Mouse (Mus musculus): ENCODE measurements around the gene Ddx58.

Ddx58 gene

DNA sequence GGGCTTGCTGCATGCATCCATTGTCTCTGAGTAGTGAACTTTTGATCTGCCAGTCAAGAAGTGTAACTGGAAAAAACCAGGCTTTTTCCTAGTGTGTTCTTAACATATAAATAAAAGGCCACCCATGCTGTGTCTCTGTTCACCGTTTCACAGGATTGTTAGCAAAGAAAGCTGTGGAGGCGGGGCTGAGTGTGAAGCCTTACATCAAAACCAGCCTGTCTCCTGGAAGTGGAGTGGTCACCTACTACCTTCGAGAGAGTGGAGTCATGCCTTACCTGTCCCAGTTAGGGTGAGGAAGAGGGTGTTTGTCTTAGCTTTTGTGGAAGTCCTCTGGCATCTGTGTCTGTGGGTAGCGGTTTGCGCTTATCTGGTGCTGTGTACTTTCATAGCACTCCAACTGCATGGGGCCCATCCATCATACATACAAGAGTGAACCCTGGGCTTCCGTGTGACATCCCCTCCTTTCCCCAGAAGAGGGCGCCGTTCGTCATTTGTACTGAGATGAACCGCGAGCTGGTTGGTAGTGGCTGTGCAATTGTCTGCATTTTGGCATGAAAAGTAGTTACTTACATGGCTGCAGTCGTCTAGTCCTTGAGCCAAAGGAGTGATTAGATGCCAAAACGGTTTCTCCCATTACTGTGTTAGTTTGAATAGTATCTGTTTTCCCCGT is 56.8 kb downstream of the Ddx58 start:
- peak; percentile 56 for DNase-seq (ENCODE audit: extremely low spot score)

DNA sequence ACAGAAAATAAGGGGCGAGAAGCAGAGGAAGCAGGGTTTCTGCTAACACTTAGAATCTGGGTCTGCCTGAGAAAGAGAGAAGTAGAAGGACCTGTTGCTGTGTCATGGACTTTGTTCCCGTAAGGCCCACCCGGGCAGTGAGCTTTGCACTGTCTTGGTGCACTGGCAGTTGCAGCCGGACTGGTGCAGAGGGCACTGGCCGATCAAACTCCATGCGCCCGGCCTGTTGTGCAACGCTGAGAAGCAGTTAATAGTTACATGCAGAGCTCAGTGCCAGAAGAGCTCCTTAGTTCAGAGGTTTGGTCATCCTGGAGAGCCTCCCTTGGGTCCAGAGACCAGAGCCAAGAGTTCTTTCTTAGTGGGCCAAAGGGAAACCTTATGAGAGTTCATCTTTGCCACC is 57.9 kb downstream of the Ddx58 start:
- DNase-seq (ENCODE audit: extremely low spot score), result no peak

DNA sequence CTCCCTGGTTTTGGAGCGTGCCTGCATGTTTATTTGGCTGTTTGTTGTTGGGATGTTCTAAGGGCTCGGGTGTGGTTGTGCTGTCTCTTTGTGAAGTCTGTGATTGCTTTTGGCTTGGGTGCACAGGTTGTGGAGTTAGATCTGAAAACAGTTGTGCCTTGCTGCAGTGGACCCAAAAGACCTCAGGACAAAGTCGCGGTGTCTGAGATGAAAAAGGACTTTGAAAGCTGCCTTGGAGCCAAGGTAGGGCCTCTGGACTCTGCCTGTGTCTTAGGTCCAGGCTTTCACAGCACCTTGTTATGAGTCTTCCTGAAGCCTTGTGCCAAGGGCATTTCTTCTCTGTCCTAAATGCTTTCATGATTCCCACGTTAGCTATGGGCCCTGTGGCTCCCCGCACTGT is 59.6 kb downstream of the Ddx58 start:
- DNase-seq (ENCODE audit: extremely low spot score), result no peak

DNA sequence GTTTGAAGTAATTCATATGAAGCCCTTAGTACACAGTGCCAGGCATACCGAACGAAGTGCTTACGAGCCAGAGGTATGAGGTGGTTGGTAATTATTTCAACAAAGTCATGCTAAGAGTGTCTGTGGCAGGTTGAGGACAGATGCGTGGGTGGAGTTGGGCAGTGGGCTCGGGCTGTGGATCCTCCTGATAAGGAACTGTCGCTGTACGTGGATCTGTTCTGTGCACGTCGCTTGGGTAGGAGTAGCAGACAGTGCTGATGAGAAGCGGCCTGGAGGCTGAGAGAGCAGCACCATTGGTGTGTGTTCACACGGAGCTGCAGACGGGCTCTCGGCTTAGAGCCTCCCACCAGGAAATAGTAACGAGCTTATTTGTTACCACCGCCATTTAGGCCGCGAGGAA is 61.0 kb downstream of the Ddx58 start:
- DNase-seq (ENCODE audit: extremely low spot score), result no peak

DNA sequence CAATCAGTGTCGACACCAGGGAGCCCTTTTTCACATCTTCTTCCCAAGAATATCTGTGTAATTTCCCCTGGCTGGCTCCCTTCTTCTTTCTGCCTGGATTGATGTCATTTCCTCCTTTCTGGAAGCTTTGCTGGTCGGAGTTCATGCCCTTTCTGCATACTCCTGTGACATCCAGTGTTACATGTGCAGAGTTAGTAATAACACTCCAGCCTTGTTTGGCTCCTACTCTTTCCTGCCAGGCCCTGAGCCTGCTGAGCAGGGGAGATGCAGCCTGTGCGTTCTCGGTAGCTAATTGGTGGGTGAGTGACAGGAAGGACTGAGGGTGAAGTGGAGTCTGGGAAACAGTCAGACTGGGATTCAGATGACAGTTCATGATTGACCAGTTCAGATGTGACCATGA is 65.3 kb downstream of the Ddx58 start:
- no peak for DNase-seq (ENCODE audit: extremely low spot score)

DNA sequence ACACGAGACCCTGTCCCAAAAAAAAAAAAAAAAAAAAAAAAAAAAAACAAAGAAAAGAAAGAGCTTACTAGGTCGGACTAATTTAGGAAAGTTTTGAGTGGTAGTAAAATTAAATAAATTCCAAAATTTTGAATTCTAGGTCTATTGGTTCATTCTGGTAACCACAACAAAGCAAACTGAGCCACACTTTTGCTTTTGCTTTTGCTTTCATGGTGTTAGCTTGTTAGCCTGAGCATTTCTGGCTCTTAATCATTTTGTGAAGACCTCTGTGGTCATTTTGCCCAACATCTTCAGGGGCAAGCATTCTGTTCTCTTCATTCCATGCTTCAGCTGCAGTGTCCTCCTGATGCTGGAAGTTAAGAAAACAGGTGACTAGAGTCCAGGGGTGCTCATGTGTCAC is 67.3 kb downstream of the Ddx58 start:
- DNase-seq (ENCODE audit: extremely low spot score), result no peak

DNA sequence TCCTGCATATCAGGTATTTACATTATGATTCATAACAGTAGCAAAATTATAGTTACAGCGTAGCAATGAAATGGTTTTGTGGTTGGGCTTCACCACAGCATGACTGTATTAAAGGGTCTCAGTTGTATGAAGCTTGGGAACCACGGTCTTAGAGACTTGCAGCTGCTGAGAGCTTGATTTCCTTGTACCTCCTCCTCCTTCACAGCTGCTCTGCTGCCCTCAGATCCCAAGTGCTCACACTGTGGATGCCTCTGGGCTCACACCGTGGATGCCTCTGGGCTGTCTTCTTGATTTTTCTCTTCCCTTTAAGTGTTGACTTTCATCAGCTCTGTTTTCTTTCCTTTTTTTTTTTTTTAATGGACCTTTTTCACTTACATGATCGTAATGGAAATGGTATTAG is 68.2 kb downstream of the Ddx58 start:
- no peak for DNase-seq (ENCODE audit: extremely low spot score)

DNA sequence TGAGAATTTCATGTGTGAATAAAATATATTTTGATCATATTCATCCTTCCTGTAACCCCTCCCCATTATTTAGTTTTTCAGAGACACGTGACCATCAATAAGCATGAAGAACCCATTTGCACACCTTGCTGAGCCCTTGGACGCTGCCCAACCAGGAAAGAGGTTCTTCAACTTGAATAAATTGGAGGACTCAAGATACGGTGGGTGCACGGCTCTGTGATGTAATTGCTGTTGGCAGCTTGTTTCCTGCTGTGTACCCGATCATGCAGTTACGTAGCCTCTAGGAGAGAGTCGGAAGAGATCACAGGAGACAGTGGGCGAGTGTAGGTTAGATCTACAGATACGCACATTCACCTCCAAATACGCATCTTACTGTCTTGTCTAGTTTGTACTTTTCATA is 76.0 kb downstream of the Ddx58 start:
- no peak for DNase-seq (ENCODE audit: extremely low spot score)

DNA sequence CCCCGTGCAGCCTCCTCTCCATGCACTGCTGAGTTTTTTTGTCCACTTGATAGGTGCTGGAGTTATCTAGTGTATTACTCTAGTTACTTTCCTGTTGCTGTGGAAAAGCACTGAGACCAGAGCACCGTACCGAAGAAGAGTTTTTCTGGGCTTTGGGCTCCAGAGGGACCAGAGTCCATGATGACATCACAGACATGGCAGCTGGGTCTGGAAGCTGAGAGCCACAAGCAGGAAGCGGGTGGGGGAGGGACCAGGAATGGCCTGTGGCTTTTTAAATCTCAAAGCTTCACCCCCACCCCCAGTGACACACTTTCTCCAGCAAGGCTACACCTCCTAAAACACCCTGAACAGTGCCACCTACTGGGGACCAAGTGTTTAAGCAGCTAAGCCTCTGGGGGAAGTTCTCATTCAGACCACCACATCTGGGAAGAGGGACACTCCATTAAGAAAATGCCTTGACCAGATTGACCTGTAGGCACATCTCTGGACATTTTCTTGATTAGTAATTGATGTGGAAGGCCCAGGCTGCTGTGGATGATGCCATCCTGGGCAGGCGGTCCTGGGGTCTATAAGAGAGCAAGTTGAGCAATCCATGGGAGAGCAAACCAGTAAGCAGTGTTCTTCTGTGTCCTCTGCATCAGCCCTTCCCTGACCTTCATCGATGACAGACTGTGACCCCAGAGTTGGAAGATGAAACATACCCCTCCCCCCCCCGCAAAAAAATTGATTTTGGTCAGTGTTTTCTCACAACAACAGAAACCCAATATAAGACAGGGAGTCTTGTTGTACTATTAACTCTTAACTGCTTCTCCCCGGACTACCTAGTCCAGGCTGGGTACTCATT is 78.8 kb downstream of the Ddx58 start:
- no peak for DNase-seq (ENCODE audit: extremely low spot score)

DNA sequence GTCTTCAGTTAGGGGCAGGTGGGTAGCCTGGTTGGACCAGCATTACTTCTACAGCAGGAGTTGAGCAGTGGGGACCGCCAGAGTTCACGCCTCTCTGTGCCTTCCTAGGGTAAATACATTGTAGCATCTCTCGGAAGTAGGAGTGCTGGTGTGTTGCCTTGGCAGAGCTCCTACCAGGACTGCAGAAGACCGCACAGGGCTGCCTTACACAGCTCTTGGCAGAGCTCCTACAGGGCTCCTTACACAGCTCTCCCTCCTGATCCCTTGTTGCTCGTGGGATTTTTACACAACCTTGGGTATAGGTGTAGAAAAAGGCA is 81.4 kb downstream of the Ddx58 start:
- no peak for DNase-seq (ENCODE audit: extremely low spot score)

DNA sequence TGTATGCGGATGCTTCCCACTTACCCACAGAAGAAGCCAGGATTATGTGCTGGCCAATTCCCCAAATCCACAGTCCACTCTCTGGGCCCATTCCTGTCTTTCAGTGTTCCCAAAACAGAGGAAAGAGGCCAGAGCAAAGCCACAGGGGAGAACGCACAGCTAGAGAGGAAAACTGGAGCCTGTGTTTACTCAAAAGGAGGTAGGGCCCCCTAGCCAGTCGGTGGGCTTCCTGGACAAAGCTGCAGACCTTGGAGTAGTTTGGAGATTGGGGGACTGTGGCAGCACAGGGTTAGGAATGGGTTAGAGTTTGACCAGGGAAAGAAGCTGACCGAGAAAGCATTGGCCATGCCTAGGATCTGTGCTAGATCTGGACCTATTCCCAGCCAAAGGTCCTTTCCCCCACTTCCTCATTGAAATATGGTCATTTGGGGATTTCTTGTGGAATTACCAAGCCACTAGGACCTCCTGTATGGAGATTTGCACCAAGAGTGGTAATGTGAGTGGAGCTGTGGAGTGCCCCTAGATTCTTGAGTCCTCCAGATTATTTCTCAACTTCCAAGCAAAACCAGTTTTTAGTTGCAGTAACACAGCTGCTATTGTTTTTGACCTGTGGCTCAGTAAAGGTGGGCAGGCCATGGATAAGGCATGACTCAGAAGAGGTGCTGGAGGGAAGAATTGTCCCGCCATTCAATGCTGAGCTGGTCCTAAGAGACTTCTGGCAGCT is 82.0 kb downstream of the Ddx58 start:
- no peak for DNase-seq (ENCODE audit: extremely low spot score)

DNA sequence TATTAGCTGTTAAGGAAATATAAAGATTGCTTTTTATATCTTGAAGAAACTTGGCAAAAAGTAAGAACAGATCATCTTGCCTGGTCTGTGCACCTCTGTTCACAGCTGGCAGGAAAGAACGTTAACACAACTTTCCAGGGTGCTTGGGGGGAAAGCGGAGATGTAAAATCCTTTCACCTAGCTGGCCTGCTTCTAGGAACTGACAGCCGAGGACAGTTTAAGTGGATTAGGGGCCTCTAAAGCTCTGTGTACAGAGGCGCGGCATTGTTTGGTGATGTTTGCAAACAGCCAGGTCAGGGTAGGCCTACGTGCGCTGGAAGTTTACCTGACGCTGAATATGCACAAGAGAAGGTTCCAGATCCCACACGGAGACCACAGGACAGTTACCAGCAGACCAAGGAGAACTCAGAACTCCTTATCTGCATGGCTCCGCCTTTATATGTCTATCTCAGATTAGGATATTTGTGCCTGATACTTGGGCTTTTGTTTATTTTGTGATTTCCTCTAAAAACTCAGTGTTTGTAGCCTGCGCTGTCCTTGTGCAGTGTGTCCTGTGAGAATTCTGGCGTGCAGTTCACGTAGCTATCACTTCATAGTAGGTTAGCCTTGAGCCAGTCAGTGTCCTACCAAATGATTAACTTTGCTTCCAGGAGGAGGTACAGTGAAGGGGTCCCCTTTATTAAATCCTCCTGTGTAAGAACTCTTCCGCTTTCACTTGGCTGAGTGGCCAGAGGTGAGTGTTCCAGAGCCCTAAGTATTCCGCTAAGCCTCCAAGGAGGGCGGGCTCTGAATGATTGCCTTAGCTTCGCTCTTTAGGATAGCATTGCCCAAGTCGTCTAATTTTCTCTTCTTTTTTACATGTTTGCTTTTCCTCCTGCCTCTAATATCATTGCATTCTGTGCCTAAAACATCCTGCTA is 82.8 kb downstream of the Ddx58 start:
- no peak for DNase-seq (ENCODE audit: extremely low spot score)

DNA sequence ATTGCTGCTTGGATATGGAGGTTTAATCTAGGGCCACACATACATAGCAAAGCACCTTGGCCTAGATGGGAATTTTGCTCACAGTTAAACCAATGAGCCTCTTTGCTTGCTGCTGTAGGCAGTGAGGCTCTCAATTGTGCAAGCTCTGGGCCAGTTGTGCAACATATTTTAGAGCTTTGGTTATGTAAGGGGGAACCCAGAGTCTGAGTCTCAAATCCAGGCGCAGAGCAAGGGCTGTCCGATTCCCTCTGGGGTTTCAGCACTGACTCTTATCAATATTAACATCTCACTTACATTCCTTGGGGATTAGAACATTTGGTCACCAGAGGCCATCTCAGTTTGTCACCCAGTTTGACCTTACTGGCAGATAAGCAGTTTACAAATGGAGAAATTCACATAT is 83.5 kb downstream of the Ddx58 start:
- DNase-seq (ENCODE audit: extremely low spot score), result no peak

DNA sequence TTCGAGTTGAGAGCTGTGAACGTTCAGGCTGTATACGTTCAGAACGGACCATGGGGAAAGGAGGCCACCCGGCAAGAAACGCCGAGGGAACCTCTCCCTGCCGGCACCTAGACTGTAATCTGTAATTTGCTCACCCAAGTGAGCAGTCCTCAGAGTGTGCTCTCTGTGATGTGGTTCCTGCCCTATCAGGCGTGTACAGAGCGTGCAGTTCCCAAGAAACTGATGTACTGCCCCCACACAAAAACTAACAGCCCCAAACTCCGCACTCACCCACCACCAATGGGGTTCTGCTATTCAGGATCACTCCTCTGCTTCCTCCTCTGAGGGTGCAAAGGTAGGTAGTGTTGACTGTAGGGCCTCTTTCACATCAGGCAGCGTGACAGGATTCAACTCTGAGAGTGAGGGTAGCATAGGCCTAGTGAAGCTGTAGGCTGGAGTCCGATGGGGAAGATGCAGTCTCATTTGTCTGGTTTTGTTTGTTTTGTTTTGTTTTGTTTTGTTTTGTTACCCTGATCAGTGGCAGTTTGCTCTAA is 84.1 kb downstream of the Ddx58 start:
- DNase-seq (ENCODE audit: extremely low spot score), result no peak

DNA sequence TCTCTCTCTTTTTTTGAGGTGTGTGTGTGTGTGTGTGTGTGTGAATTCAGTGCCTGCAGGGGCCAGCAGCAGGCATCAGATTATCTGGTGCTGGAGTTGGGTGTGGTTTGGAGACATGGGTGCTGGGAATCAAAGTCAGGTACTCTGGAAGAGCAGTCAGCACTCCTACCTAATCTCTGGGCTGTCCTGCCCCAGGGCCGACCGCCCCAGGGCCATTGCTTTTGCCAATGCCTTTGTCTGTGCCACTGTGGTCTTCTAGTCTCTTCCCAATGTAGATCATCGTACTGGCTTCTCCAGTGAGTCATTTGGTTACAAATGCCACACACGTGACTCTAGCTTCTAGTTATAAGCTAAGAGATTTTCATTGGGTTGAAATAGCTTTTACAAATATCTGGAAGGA is 84.9 kb downstream of the Ddx58 start:
- no peak for DNase-seq (ENCODE audit: extremely low spot score)
